Mouse (Mus musculus): Measurements from ENCODE around the gene Shisa8.

GRCm38 (mm10) chr15:82187401-82187800, 25.2 kb downstream of the Shisa8 start:
- 0 out of 2 replicates have a peak, but pooled peaks have one; percentile 25 for TF ChIP-seq CTCF (IDR thresholded peaks at IDR 0.05; ENCODE audit: low read depth)
- TF ChIP-seq EP300 (IDR thresholded peaks at IDR 0.05; ENCODE audit: low read depth) = no peak

Measured in liver, postnatal 0 days (tissue).